Mouse (Mus musculus) stomach, embryonic 15.5 days (tissue): ENCODE results near the gene Iqca. TPM values are rescaled to one million over a fixed set of nuclear protein-coding genes. Genes with fewer than 3 reads are reported as not detected.

ENCODE experiments used
- ATAC-seq: fragments of 200-750 bp; cut with Nextera tagmentation; 2 replicates; pipeline ENCODE4 v1.8.0; 2017; ENCODE audit warnings: low read depth, moderate number of reproducible peaks, moderate TSS enrichment; ENCODE audit not compliant: insufficient read depth, low FRiP score
- H3K27ac ChIP-seq: fragments of 300-500 bp; sonication (generic); 2 replicates; pipeline ENCODE4 v1.5.1; 2015; ENCODE audit warnings: mild to moderate bottlenecking, inconsistent platforms
- H3K27me3 ChIP-seq: fragments of 300-500 bp; sonication (generic); replicated peaks from 2 replicates; pipeline ENCODE4 v1.6.1; 2015; ENCODE audit warnings: inconsistent platforms
- H3K36me3 ChIP-seq: fragments of 300-500 bp; sonication (generic); 2 replicates; pipeline ENCODE4 v1.6.1; 2015; ENCODE audit warnings: inconsistent platforms
- H3K4me1 ChIP-seq: fragments of 300-500 bp; sonication (generic); 2 replicates; pipeline ENCODE4 v1.6.1; 2015; ENCODE audit warnings: inconsistent platforms
- H3K4me2 ChIP-seq: fragments of 300-500 bp; sonication (generic); 2 replicates; pipeline ENCODE4 v1.6.1; 2015; ENCODE audit warnings: mild to moderate bottlenecking, inconsistent platforms
- H3K4me3 ChIP-seq: fragments of 300-500 bp; sonication (generic); replicated peaks from 2 replicates; pipeline ENCODE4 v1.5.1; 2015; ENCODE audit warnings: inconsistent platforms
- H3K9ac ChIP-seq: fragments of 300-500 bp; sonication (generic); 2 replicates; pipeline ENCODE4 v1.6.1; 2015; ENCODE audit warnings: inconsistent platforms
- H3K9me3 ChIP-seq: fragments of 300-500 bp; sonication (generic); 2 replicates; pipeline ENCODE4 v1.6.1; 2016; ENCODE audit warnings: inconsistent platforms
- WGBS: fragments of 180-500 bp; shearing (Covaris S2); methylation state at CpG from one replicate; pipeline ENCODE4 v1.1.7; 2015; 5-methylcytosine and 5-hydroxymethylcytosine counted together
- polyA plus RNA-seq: library from polyadenylated mRNA; unstranded; fragments of >200 nt; fragmentation: Nextera tagmentation; extraction: Ambion mirVana; gene quantifications from 2 replicates; pipeline ENCODE4 v1.2.1, GENCODE M21; 2015

The Iqca gene
- polyA plus RNA-seq, 1 experiment from 2014 or later: not detected

- H3K27me3 ChIP-seq: 0 out of 2 replicates have a peak, but pooled peaks cover 3% of the 10 kb centered on the region
- H3K27ac ChIP-seq: no peak overlapping the region
- H3K4me2 ChIP-seq: no peak overlapping the region
- no peak overlapping the region for H3K4me3 ChIP-seq
- H3K9me3 ChIP-seq: no peaks in the 10 kb centered on the region
- H3K36me3 ChIP-seq: no peaks in the 10 kb centered on the region
- H3K4me1 ChIP-seq: no peaks in the 10 kb centered on the region
- WGBS: 32% methylated on average over 5 of the region's 5 CpGs
- peak; percentile 76 for ATAC-seq
- H3K9ac ChIP-seq: no peak overlapping the region
Measured at GRCm38 (mm10) chr1:90177978-90178377, 24.8 kb upstream of the Iqca start.

- Histone ChIP-seq H3K4me1 (no peaks in the 10 kb centered on the region), H3K9ac (no peak overlapping the region), H3K4me3 (no peak overlapping the region), H3K27ac (no peak overlapping the region), H3K36me3 (no peaks in the 10 kb centered on the region), H3K9me3 (no peaks in the 10 kb centered on the region), H3K4me2 (no peak overlapping the region), H3K27me3 (0 out of 2 replicates have a peak, but pooled peaks cover 3% of the 10 kb centered on the region)
- no peak for ATAC-seq
Measured at GRCm38 (mm10) chr1:90177565-90177964, 24.4 kb upstream of the Iqca start.

GRCm38 (mm10) chr1:90176223-90176622 lies 23.0 kb upstream of the Iqca start:
- H3K9ac ChIP-seq: no peak overlapping the region
- 49% methylated on average over 7 of the region's 7 CpGs for WGBS
- ATAC-seq: no peak
- no peak overlapping the region for H3K27ac ChIP-seq
- H3K36me3 ChIP-seq: no peaks in the 10 kb centered on the region
- H3K9me3 ChIP-seq: no peaks in the 10 kb centered on the region
- no peak overlapping the region for H3K4me2 ChIP-seq
- H3K4me1 ChIP-seq: no peaks in the 10 kb centered on the region
- 0 out of 2 replicates have a peak, but pooled peaks cover 3% of the 10 kb centered on the region for H3K27me3 ChIP-seq
- no peak overlapping the region for H3K4me3 ChIP-seq

- no peaks in the 10 kb centered on the region for H3K4me1 ChIP-seq
- no peak overlapping the region for H3K27ac ChIP-seq
- no peak overlapping the region for H3K9ac ChIP-seq
- no peaks in the 10 kb centered on the region for H3K9me3 ChIP-seq
- H3K4me2 ChIP-seq: no peak overlapping the region
- WGBS: 59% methylated on average over 8 of the region's 8 CpGs
- H3K27me3 ChIP-seq: 0 out of 2 replicates have a peak, but pooled peaks cover 3% of the 10 kb centered on the region
- ATAC-seq: no peak
- no peak overlapping the region for H3K4me3 ChIP-seq
- no peaks in the 10 kb centered on the region for H3K36me3 ChIP-seq
Measured at GRCm38 (mm10) chr1:90174338-90174737, 21.1 kb upstream of the Iqca start.

GRCm38 (mm10) chr1:90164319-90164718 lies 11.1 kb upstream of the Iqca start:
- H3K27me3 ChIP-seq: no peaks in the 10 kb centered on the region
- no peaks in the 10 kb centered on the region for H3K36me3 ChIP-seq
- H3K4me1 ChIP-seq: peaks cover 4% of the 10 kb centered on the region; the same call in 1 of the 2 replicates
- no peak overlapping the region for H3K4me2 ChIP-seq
- H3K4me3 ChIP-seq: no peak overlapping the region
- no peak overlapping the region for H3K27ac ChIP-seq
- H3K9ac ChIP-seq: no peak overlapping the region
- peak; percentile 29; the same call in 1 of the 2 replicates for ATAC-seq
- WGBS: 40% methylated on average over 3 of the region's 3 CpGs
- H3K9me3 ChIP-seq: no peaks in the 10 kb centered on the region

GRCm38 (mm10) chr1:90163161-90163560 lies 10.0 kb upstream of the Iqca start:
- no peak overlapping the region for H3K9ac ChIP-seq
- peaks cover 4% of the 10 kb centered on the region; the same call in 1 of the 2 replicates for H3K4me1 ChIP-seq
- H3K4me3 ChIP-seq: no peak overlapping the region
- no peak overlapping the region for H3K27ac ChIP-seq
- no peak for ATAC-seq
- H3K9me3 ChIP-seq: no peaks in the 10 kb centered on the region
- WGBS: 70% methylated on average over 7 of the region's 7 CpGs
- no peak overlapping the region for H3K4me2 ChIP-seq
- H3K36me3 ChIP-seq: no peaks in the 10 kb centered on the region
- no peaks in the 10 kb centered on the region for H3K27me3 ChIP-seq

- H3K27ac ChIP-seq: no peak overlapping the region
- H3K4me3 ChIP-seq: no peak overlapping the region
- peak; percentile 49; the same call in 1 of the 2 replicates for ATAC-seq
- no peaks in the 10 kb centered on the region for H3K9me3 ChIP-seq
- H3K36me3 ChIP-seq: no peaks in the 10 kb centered on the region
- no peak overlapping the region for H3K9ac ChIP-seq
- peaks cover 4% of the 10 kb centered on the region; the same call in 1 of the 2 replicates for H3K4me1 ChIP-seq
- no peak overlapping the region for H3K4me2 ChIP-seq
- 30% methylated on average over 13 of the region's 13 CpGs for WGBS
- H3K27me3 ChIP-seq: no peaks in the 10 kb centered on the region
Measured at GRCm38 (mm10) chr1:90162379-90162857, 9.2 kb upstream of the Iqca start.

GRCm38 (mm10) chr1:90161623-90162022 lies 8.4 kb upstream of the Iqca start:
- whole genome bisulfite sequencing: 67% methylated on average over 6 of the region's 6 CpGs
- H3K36me3 ChIP-seq: no peaks in the 10 kb centered on the region
- peaks cover 4% of the 10 kb centered on the region; the same call in 1 of the 2 replicates for H3K4me1 ChIP-seq
- no peak overlapping the region for H3K4me3 ChIP-seq
- ATAC-seq: no peak
- no peaks in the 10 kb centered on the region for H3K9me3 ChIP-seq
- H3K9ac ChIP-seq: no peak overlapping the region
- no peak overlapping the region for H3K27ac ChIP-seq
- H3K27me3 ChIP-seq: no peaks in the 10 kb centered on the region
- H3K4me2 ChIP-seq: no peak overlapping the region

- no peak overlapping the region for H3K9ac ChIP-seq
- no peak overlapping the region for H3K4me2 ChIP-seq
- 41% methylated on average over 13 of the region's 13 CpGs for WGBS
- ATAC-seq: no peak
- H3K27me3 ChIP-seq: no peaks in the 10 kb centered on the region
- no peaks in the 10 kb centered on the region for H3K9me3 ChIP-seq
- no peak overlapping the region for H3K27ac ChIP-seq
- H3K4me1 ChIP-seq: peaks cover 4% of the 10 kb centered on the region; the same call in 1 of the 2 replicates
- no peak overlapping the region for H3K4me3 ChIP-seq
- H3K36me3 ChIP-seq: no peaks in the 10 kb centered on the region
Measured at GRCm38 (mm10) chr1:90159927-90160326, 6.7 kb upstream of the Iqca start.

- no peak overlapping the region for H3K9ac ChIP-seq
- ATAC-seq: no peak
- 61% methylated on average over 7 of the region's 7 CpGs for WGBS
- H3K9me3 ChIP-seq: no peaks in the 10 kb centered on the region
- no peaks in the 10 kb centered on the region for H3K27me3 ChIP-seq
- H3K4me2 ChIP-seq: no peak overlapping the region
- no peaks in the 10 kb centered on the region for H3K36me3 ChIP-seq
- no peak overlapping the region for H3K27ac ChIP-seq
- no peak overlapping the region for H3K4me3 ChIP-seq
- H3K4me1 ChIP-seq: peaks cover 9% of the 10 kb centered on the region
Measured at GRCm38 (mm10) chr1:90156589-90156988, 3.4 kb upstream of the Iqca start.

GRCm38 (mm10) chr1:90153787-90154186 lies 586 bp upstream of the Iqca start:
- 0 out of 2 replicates have a peak overlapping the region, but pooled peaks have one; percentile 1 for H3K4me3 ChIP-seq

GRCm38 (mm10) chr1:90139729-90140128 lies 13.5 kb downstream of the Iqca start:
- no peak overlapping the region for H3K4me2 ChIP-seq
- no peak for ATAC-seq
- no peak overlapping the region for H3K27ac ChIP-seq
- H3K27me3 ChIP-seq: no peaks in the 10 kb centered on the region
- H3K4me1 ChIP-seq: no peaks in the 10 kb centered on the region
- H3K4me3 ChIP-seq: no peak overlapping the region
- no peak overlapping the region for H3K9ac ChIP-seq
- WGBS: 68% methylated on average over 8 of the region's 8 CpGs
- no peaks in the 10 kb centered on the region for H3K36me3 ChIP-seq
- no peaks in the 10 kb centered on the region for H3K9me3 ChIP-seq

More at GRCm38 (mm10) chr1:90153787-90154186, 586 bp upstream of the Iqca start:
- Histone ChIP-seq H3K4me1 (peaks cover 9% of the 10 kb centered on the region), H3K4me2 (peak overlapping the region; percentile 57), H3K27ac (peak overlapping the region; percentile 16; the same call in 1 of the 2 replicates), H3K9me3 (no peaks in the 10 kb centered on the region), H3K9ac (no peak overlapping the region), H3K27me3 (no peaks in the 10 kb centered on the region), H3K36me3 (no peaks in the 10 kb centered on the region)
- 8% methylated on average over 6 of the region's 6 CpGs for WGBS
- no peak for ATAC-seq

- no peaks in the 10 kb centered on the region for H3K9me3 ChIP-seq
- no peaks in the 10 kb centered on the region for H3K4me1 ChIP-seq
- ATAC-seq: no peak
- 79% methylated on average over 11 of the region's 11 CpGs for WGBS
- no peaks in the 10 kb centered on the region for H3K36me3 ChIP-seq
- H3K4me3 ChIP-seq: no peak overlapping the region
- H3K4me2 ChIP-seq: no peak overlapping the region
- no peak overlapping the region for H3K27ac ChIP-seq
- no peak overlapping the region for H3K9ac ChIP-seq
- no peaks in the 10 kb centered on the region for H3K27me3 ChIP-seq
Measured at GRCm38 (mm10) chr1:90132402-90132801, 20.8 kb downstream of the Iqca start.
